Mouse (Mus musculus) heart, adult 11 months (tissue): ENCODE data around the gene Lef1.

ENCODE experiments used
- DNase-seq: peaks from one replicate; pipeline ENCODE4 v3.0.0; 2022

Lef1 gene

GRCm38 (mm10) chr3:131254991-131255390 lies 144.7 kb downstream of the Lef1 start:
- DNase-seq: no peak

- DNase-seq: peak; percentile 74
Measured at GRCm38 (mm10) chr3:131255399-131255981, 145.2 kb downstream of the Lef1 start.

- DNase-seq: no peak
Measured at GRCm38 (mm10) chr3:131258921-131259320, 148.7 kb downstream of the Lef1 start.

GRCm38 (mm10) chr3:131259392-131259965 lies 149.2 kb downstream of the Lef1 start:
- no peak for DNase-seq

- DNase-seq: peak; percentile 25
Measured at GRCm38 (mm10) chr3:131260418-131260817, 150.1 kb downstream of the Lef1 start.

- peak; percentile 76 for DNase-seq
Measured at GRCm38 (mm10) chr3:131263766-131264486, 153.7 kb downstream of the Lef1 start.

- DNase-seq: peak; percentile 91
Measured at GRCm38 (mm10) chr3:131265516-131265915, 155.2 kb downstream of the Lef1 start.

- peak; percentile 92 for DNase-seq
Measured at GRCm38 (mm10) chr3:131266366-131267050, 156.2 kb downstream of the Lef1 start.

GRCm38 (mm10) chr3:131270381-131270780 lies 160.1 kb downstream of the Lef1 start:
- DNase-seq: no peak

GRCm38 (mm10) chr3:131271157-131271556 lies 160.9 kb downstream of the Lef1 start:
- peak; percentile 95 for DNase-seq

GRCm38 (mm10) chr3:131271559-131272373 lies 161.5 kb downstream of the Lef1 start, which contains the start of gene Hadh:
Gene Hadh, minus strand, starts transcription at chr3:131272101.
- peak; percentile 99 for DNase-seq

GRCm38 (mm10) chr3:131272374-131273100 lies 162.3 kb downstream of the Lef1 start:
- no peak for DNase-seq
